Mouse (Mus musculus): ENCODE measurements around the gene Msrb1. TPM values are rescaled to one million over a fixed set of nuclear protein-coding genes. Genes with fewer than 3 reads are reported as not detected.

Gene Msrb1
- polyA plus RNA-seq, 1 experiment from 2014 or later, result 30.3 TPM

DNA sequence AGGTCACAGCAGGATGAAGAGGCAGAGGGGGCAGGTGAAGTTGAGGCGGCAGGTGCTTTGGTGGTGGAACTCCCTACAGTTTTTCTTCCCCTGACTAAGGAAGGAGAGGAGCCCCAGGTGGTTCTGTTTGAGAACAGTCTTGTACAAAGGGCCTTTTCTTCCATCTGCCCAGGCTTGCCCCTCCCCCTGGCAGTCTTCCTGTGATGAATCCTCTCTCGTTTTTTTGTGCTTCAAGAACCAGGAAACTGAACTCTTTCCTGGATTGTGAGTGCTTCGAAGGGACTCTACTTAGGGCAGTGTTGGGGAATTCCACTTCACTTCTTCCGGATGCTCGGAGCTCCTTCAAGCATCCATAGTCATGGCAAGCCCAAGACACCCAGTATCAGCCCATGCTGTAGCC lies 38.5 kb upstream of the Msrb1 start:
- DNase-seq (ENCODE audit: low spot score), result peak; percentile 57
- Histone ChIP-seq H3K36me3 (ENCODE audit: control insufficient read depth, insufficient read depth, low read length) (peaks cover 44% of the 10 kb centered on the region), H3K4me1 (ENCODE audit: control insufficient read depth, insufficient read depth, low read length) (peaks cover 16% of the 10 kb centered on the region), H3K4me3 (ENCODE audit: low read depth, low read length) (no peak overlapping the region), H3K27ac (replicated peaks; ENCODE audit: low read depth, low read length) (0 out of 2 replicates have a peak overlapping the region, but pooled peaks have one; percentile 6), H3K27me3 (replicated peaks; ENCODE audit: control insufficient read depth, insufficient read depth, low read length) (no peaks in the 10 kb centered on the region), H3K4me2 (ENCODE audit: low read depth, low read length) (peak overlapping the region; percentile 26; the same call in 1 of the 2 replicates), H3K9me3 (ENCODE audit: control insufficient read depth, low read length) (no peaks in the 10 kb centered on the region), H3K9ac (ENCODE audit: low read depth, low read length) (no peak overlapping the region)
- 13% methylated on average over 4 of the region's 5 CpGs for WGBS
- no peak for ATAC-seq (ENCODE audit: low read depth)

DNA sequence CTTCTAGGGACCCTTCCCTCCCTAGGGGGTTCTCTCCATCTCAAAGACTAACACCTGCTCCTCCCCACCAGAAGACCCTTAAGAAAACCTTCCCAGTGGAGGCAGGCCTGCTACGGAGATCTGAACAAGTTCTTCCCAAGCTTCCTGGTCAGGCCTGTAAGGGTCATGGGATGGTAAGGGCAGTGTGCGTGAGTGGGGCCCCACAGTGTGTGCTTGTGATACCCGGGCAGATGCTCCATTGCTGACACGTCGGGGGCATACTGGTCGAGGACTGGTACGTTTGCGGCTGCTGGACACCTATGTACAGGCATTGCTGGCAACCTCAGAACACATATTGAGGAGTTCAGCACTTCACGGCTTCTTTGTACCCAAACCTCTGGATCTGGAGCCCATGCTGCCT lies 37.7 kb upstream of the Msrb1 start:
- Histone ChIP-seq H3K4me1 (ENCODE audit: control insufficient read depth, insufficient read depth, low read length) (peaks cover 16% of the 10 kb centered on the region), H3K9ac (ENCODE audit: low read depth, low read length) (0 out of 2 replicates have a peak overlapping the region, but pooled peaks have one; percentile 40), H3K9me3 (ENCODE audit: control insufficient read depth, low read length) (no peaks in the 10 kb centered on the region), H3K36me3 (ENCODE audit: control insufficient read depth, insufficient read depth, low read length) (peaks cover 41% of the 10 kb centered on the region), H3K27ac (replicated peaks; ENCODE audit: low read depth, low read length) (0 out of 2 replicates have a peak overlapping the region, but pooled peaks have one; percentile 6), H3K4me2 (ENCODE audit: low read depth, low read length) (peak overlapping the region; percentile 26; the same call in 1 of the 2 replicates), H3K4me3 (ENCODE audit: low read depth, low read length) (no peak overlapping the region), H3K27me3 (replicated peaks; ENCODE audit: control insufficient read depth, insufficient read depth, low read length) (no peaks in the 10 kb centered on the region)
- ATAC-seq (ENCODE audit: low read depth), result no peak
- WGBS, result 72% methylated on average over 9 of the region's 9 CpGs
- DNase-seq (ENCODE audit: low spot score), result no peak

- H3K9ac ChIP-seq (ENCODE audit: low read depth, low read length), result no peak overlapping the region
- 75% methylated on average over 2 of the region's 2 CpGs for WGBS
- H3K4me1 ChIP-seq (ENCODE audit: control insufficient read depth, insufficient read depth, low read length), result peaks cover 16% of the 10 kb centered on the region
- no peaks in the 10 kb centered on the region for H3K9me3 ChIP-seq (ENCODE audit: control insufficient read depth, low read length)
- peaks cover 44% of the 10 kb centered on the region for H3K36me3 ChIP-seq (ENCODE audit: control insufficient read depth, insufficient read depth, low read length)
- H3K4me2 ChIP-seq (ENCODE audit: low read depth, low read length), result no peak overlapping the region
- no peak overlapping the region for H3K4me3 ChIP-seq (ENCODE audit: low read depth, low read length)
- DNase-seq (ENCODE audit: low spot score), result no peak
- no peak overlapping the region for H3K27ac ChIP-seq (replicated peaks; ENCODE audit: low read depth, low read length)
- H3K27me3 ChIP-seq (replicated peaks; ENCODE audit: control insufficient read depth, insufficient read depth, low read length), result no peaks in the 10 kb centered on the region
- ATAC-seq (ENCODE audit: low read depth), result no peak
Observed at GRCm38 (mm10) chr17:24699473-24699872, 37.0 kb upstream of the Msrb1 start.

DNA sequence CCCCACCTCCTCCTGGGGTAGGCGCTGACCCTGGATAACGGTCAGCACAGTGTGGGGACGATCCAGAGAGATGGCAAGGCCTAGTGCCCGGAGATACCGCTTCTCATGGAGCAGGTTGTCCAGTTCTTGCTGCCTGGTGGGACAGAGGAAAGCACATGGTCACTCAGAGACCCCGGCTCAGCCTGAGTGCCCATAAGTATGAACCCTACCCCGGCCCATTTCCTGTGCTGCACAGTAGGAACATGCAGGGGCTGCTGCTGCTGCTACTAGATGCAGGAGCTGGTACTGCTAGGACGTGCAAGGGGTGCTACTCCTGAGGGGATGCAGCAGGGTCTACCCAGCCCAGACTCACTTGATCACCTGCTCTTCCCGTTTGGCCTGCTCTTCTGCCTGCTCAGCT lies 35.2 kb upstream of the Msrb1 start:
- H3K9me3 ChIP-seq (ENCODE audit: control insufficient read depth, low read length), result no peaks in the 10 kb centered on the region
- H3K27ac ChIP-seq (replicated peaks; ENCODE audit: low read depth, low read length), result no peak overlapping the region
- WGBS, result 94% methylated on average over 9 of the region's 9 CpGs
- no peak overlapping the region; the same call in 1 of the 2 replicates for H3K9ac ChIP-seq (ENCODE audit: low read depth, low read length)
- no peak for DNase-seq (ENCODE audit: low spot score)
- no peak overlapping the region for H3K4me3 ChIP-seq (ENCODE audit: low read depth, low read length)
- H3K27me3 ChIP-seq (replicated peaks; ENCODE audit: control insufficient read depth, insufficient read depth, low read length), result no peaks in the 10 kb centered on the region
- H3K4me1 ChIP-seq (ENCODE audit: control insufficient read depth, insufficient read depth, low read length), result peaks cover 11% of the 10 kb centered on the region
- ATAC-seq (ENCODE audit: low read depth), result no peak
- H3K36me3 ChIP-seq (ENCODE audit: control insufficient read depth, insufficient read depth, low read length), result peaks cover 53% of the 10 kb centered on the region
- H3K4me2 ChIP-seq (ENCODE audit: low read depth, low read length), result no peak overlapping the region

DNA sequence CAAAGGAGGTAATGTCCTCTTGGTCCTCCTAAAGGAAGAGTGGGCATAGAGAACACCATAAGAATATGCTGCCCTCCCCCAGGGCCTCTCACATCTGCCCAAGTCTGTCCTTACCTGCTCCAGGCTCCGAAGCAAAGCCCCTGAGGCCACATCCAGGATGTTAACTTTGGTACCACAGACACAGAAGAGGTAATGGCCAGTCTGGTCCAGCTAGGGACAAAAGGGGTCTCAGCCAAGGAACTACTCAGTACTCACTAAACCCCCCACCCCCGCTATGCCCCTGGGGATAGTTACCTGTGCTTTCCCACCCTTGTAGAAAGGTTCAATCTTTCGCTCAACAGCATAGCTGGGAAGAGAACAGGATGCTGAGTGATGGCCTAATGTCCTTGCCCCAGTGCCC lies 30.6 kb upstream of the Msrb1 start:
- no peaks in the 10 kb centered on the region for H3K9me3 ChIP-seq (ENCODE audit: control insufficient read depth, low read length)
- no peak overlapping the region for H3K9ac ChIP-seq (ENCODE audit: low read depth, low read length)
- ATAC-seq (ENCODE audit: low read depth) (no peak), DNase-seq (ENCODE audit: low spot score) (no peak)
- H3K4me2 ChIP-seq (ENCODE audit: low read depth, low read length), result no peak overlapping the region
- WGBS, result 92% methylated on average over 3 of the region's 3 CpGs
- H3K27ac ChIP-seq (replicated peaks; ENCODE audit: low read depth, low read length), result no peak overlapping the region
- H3K4me1 ChIP-seq (ENCODE audit: control insufficient read depth, insufficient read depth, low read length), result no peaks in the 10 kb centered on the region; the same call in 1 of the 2 replicates
- H3K4me3 ChIP-seq (ENCODE audit: low read depth, low read length), result no peak overlapping the region
- no peaks in the 10 kb centered on the region for H3K27me3 ChIP-seq (replicated peaks; ENCODE audit: control insufficient read depth, insufficient read depth, low read length)
- peaks cover 37% of the 10 kb centered on the region for H3K36me3 ChIP-seq (ENCODE audit: control insufficient read depth, insufficient read depth, low read length)

- 5% methylated on average over 32 of the region's 32 CpGs for WGBS
- Histone ChIP-seq H3K4me3 (ENCODE audit: low read depth, low read length) (peak within 1 kb of the TSS; percentile 70), H3K27ac (replicated peaks; ENCODE audit: low read depth, low read length) (peak within 1 kb of the TSS; percentile 78)
Observed at GRCm38 (mm10) chr17:24706982-24707800, 29.3 kb upstream of the Msrb1 start, which contains the start of gene Tbl3. Gene Tbl3 (minus strand): TSS chr17:24707660.

DNA sequence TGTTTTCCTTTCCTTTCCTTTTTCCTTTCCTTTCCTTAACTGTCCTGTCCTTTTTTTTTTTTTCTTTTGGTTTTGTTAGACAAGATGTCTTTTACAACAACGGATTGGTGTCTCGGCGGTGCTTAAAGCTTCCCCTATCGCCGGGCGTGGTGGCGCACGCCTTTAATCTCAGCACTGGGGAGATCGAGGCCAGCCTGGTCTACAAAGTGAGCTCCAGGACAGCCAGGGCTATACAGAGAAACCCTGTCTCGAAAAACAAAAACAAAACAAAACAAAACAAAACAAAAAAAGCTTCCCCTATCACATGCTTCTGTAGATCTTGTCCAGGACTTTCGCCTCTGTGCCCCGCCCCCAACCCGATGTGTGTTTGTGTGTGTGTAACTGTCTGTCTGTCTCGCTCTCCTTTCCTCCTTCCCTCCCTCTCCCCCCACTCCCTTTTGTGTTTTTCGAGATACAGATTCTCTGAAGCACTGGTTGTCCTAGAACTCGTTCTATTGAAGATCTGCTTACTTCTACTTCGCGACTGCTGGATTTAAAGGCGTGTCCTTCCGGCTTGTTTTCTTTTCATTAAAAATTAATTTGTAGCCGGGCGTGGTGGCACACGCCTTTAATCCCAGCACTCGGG lies 28.5 kb upstream of the Msrb1 start:
- 4% methylated on average over 24 of the region's 24 CpGs for WGBS
- Histone ChIP-seq H3K4me2 (ENCODE audit: low read depth, low read length) (peak overlapping the region; percentile 71), H3K9me3 (ENCODE audit: control insufficient read depth, low read length) (no peaks in the 10 kb centered on the region), H3K36me3 (ENCODE audit: control insufficient read depth, insufficient read depth, low read length) (peaks cover 18% of the 10 kb centered on the region), H3K27ac (replicated peaks; ENCODE audit: low read depth, low read length) (peak overlapping the region; percentile 78), H3K27me3 (replicated peaks; ENCODE audit: control insufficient read depth, insufficient read depth, low read length) (no peaks in the 10 kb centered on the region), H3K9ac (ENCODE audit: low read depth, low read length) (peak overlapping the region; percentile 73), H3K4me1 (ENCODE audit: control insufficient read depth, insufficient read depth, low read length) (no peaks in the 10 kb centered on the region; the same call in 1 of the 2 replicates), H3K4me3 (ENCODE audit: low read depth, low read length) (peak overlapping the region; percentile 70)
- ATAC-seq (ENCODE audit: low read depth) (0 out of 2 replicates have a peak, but pooled peaks have one; percentile 39), DNase-seq (ENCODE audit: low spot score) (peak; percentile 25)

More at GRCm38 (mm10) chr17:24706982-24707800, 29.3 kb upstream of the Msrb1 start, which contains the start of gene Tbl3:
- peak within 1 kb of the TSS; percentile 73 for H3K9ac ChIP-seq (ENCODE audit: low read depth, low read length)
- H3K4me2 ChIP-seq (ENCODE audit: low read depth, low read length), result peak within 1 kb of the TSS; percentile 71
- ATAC-seq (ENCODE audit: low read depth), result peak; percentile 93
- H3K9me3 ChIP-seq (ENCODE audit: control insufficient read depth, low read length), result no peaks in the 10 kb centered on the region
- no peaks in the 10 kb centered on the region; the same call in 1 of the 2 replicates for H3K4me1 ChIP-seq (ENCODE audit: control insufficient read depth, insufficient read depth, low read length)
- DNase-seq (ENCODE audit: low spot score), result peak; percentile 96
- peaks cover 24% of the 10 kb centered on the region for H3K36me3 ChIP-seq (ENCODE audit: control insufficient read depth, insufficient read depth, low read length)
- H3K27me3 ChIP-seq (replicated peaks; ENCODE audit: control insufficient read depth, insufficient read depth, low read length), result no peaks in the 10 kb centered on the region

DNA sequence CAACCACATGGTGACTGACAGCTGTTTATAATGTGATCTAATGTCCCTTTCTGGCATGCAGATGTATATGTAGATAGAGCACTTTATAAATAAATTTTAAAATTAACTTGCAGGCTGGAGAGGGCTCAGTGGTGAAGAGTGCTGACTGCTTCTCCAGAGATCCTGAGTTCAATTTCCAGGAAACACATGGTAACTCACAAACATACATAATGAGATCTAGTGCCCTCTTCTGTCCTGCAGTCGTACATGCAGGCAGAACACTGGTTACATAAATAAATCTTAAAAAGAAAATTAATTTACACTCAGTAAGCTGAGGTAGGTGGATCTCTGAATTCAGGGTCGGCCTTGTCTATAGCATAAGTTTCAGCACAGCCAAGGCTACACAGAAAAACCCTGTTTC lies 27.8 kb upstream of the Msrb1 start:
- ATAC-seq (ENCODE audit: low read depth), result no peak
- H3K27ac ChIP-seq (replicated peaks; ENCODE audit: low read depth, low read length), result no peak overlapping the region
- H3K9ac ChIP-seq (ENCODE audit: low read depth, low read length), result no peak overlapping the region; the same call in 1 of the 2 replicates
- no peak overlapping the region for H3K4me3 ChIP-seq (ENCODE audit: low read depth, low read length)
- WGBS, result 32% methylated on average over 2 of the region's 2 CpGs
- H3K27me3 ChIP-seq (replicated peaks; ENCODE audit: control insufficient read depth, insufficient read depth, low read length), result no peaks in the 10 kb centered on the region
- H3K4me2 ChIP-seq (ENCODE audit: low read depth, low read length), result 0 out of 2 replicates have a peak overlapping the region, but pooled peaks have one; percentile 71
- no peaks in the 10 kb centered on the region for H3K9me3 ChIP-seq (ENCODE audit: control insufficient read depth, low read length)
- H3K4me1 ChIP-seq (ENCODE audit: control insufficient read depth, insufficient read depth, low read length), result no peaks in the 10 kb centered on the region; the same call in 1 of the 2 replicates
- peak; percentile 58 for DNase-seq (ENCODE audit: low spot score)
- H3K36me3 ChIP-seq (ENCODE audit: control insufficient read depth, insufficient read depth, low read length), result peaks cover 17% of the 10 kb centered on the region
